Mouse (Mus musculus) layer of hippocampus, adult 18-20 months (tissue): ENCODE results near the gene Calml3. TPM values are rescaled to one million over a fixed set of nuclear protein-coding genes. Genes with fewer than 3 reads are reported as not detected.

Experiments
- DNase-seq, 2 experiments: peaks; one replicate each; pipeline ENCODE4 v3.0.0; 2022; ENCODE audit warnings: low spot score in 2 of 2
- total RNA-seq, 2 experiments: library from RNA; stranded (reverse); gene quantifications; 2 replicates each; pipeline ENCODE4 v1.2.3; 2021

Gene Calml3
- total RNA-seq, 2 experiments from 2014 or later = not detected

GRCm38 (mm10) chr13:3782499-3782898 is 21.6 kb downstream of the Calml3 start:
- no peak for DNase-seq

GRCm38 (mm10) chr13:3779575-3780226 is 24.4 kb downstream of the Calml3 start:
- no peak for DNase-seq

DNA sequence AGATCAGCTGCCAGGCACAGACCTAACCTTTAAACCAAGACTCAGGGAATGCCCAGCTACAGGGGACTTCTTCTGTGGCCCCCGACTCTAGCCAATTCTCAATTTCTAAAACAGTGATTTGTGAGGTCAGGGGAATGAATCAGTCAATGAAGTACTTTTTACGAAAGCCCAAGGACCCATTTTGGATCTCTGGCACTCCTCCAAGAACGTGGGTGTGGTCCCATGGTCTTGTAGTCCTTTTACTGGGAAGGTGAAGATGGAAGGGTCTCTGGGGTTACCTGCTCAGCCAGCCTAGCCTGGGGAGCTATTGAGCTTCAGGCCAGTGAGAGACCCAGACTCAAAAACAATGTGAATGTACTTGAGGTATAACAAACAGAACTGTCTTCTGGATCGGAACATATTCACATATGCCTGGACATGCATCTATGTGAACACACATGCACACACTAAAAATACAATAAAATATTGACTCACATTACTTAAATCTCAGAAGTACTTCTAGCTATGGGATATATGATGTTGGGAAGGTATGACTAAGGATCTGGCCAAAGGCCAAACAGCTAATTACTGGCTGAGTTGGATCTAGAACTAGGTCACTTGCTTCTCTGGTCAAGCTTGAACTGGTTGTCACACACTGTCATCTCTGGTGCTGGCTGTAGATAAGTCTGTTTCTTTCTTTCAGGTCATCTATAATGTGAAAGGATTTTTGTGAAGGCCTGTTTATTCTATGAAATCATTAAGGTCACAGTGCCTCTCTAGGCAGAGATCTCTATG is 25.3 kb downstream of the Calml3 start:
- DNase-seq = no peak

- DNase-seq = no peak
These were observed 26.8 kb downstream of the Calml3 start for GRCm38 (mm10) chr13:3777216-3777912.

DNA sequence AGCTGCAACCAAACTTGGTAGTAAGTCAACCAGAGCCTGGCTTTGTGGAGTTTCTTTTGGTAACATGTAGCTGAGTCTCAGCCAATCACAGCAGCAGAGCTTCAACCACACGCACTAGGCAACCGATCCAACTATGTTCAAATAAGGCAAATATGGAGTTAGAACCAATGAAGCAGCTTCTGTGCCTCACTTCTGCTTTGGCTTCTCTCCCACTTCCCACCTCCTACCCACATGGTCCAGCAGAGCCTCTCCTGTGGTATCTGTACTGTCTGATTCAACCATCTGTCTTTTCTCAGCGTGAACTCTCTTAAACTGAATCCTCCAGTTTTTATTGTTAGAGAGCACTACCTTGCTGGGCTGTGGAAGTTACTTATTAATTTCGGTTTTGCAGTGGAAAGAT is 27.7 kb downstream of the Calml3 start:
- peak; percentile 86 to 95 for DNase-seq

DNA sequence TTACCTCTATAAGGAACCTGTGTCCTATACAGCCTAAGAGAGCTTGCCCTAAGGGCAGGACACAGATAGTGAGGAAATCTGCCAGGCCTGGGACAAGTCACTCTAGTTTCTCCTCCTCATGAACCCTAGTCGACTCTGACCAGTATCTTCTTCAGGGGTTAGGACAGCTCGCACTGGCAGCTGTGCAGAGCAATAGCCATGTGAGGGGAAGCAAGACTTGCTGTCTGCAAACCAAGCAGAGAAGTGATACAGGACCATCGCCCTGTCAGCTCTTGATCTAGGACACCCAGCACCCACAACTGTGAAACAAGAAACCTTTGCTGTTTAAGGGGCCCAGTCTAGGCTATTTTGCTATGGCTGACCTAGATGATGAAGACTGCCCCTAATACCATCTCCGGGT is 29.1 kb downstream of the Calml3 start:
- DNase-seq = no peak

DNA sequence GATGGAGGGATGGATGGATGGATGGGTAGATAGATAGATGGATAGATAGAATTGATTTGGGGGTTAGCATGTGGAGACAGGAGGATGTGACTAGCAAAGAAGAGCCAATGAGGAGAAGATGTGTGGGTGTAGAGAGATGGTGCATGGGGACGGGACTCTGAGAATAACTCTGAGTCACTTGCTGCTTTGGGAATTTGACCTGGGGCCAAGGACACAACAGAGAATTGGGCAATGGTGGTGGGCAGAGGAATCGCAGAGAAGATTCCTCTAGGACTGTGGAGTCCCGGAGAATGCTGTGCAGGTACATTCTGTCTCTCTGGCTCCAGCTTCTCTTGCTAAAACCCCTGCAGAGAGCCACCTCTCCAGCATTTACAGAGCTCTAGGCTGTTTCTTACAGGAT is 29.8 kb downstream of the Calml3 start:
- peak; percentile 28 to 72 for DNase-seq

DNA sequence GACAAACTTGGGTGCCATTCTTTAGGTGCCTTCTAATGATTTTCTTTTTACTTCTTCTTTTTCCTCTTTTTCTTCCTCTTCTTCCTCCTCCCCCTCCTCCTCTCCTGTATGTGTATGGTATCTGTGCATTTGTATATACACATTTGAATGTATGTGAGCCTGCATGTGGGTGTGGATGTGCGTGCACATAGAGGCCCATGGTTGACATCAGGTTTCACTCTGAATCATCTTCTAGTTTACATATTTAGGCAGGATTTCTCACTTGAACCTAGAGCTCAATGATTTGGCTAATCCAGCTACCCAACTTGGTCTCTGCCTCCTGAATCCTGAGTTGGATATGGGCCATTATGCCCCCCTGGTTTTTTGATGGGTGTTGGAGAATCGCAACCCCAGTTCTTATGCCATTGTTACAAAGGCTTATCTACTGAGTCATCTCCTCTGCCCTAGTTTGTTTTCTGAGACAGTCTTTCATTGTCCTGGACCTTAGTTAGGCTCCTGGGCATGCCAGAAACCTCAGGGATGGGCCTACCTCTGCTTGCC is 30.9 kb downstream of the Calml3 start:
- no peak for DNase-seq

DNA sequence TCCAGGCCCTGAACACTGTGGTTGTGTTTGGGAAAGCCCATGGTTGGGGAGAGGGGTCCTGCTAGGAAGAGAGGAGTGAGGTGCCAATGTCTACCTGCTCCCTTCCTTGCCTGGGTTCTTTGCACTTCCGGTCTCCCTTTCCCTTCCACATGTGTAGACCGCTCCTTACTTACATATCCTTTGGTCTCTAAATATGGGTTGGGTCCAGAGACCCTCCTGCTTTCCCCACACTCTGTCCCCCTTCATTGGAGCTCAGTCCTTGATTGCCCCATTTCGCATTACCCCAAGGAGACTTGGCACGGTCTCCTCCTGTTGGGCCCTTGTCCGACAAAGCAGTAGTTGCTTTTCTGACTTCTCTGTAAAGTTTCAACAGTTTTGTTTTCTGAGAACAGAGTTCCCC is 32.9 kb downstream of the Calml3 start:
- no peak for DNase-seq

- DNase-seq = peak in 1 of 2 experiments; percentile 50
These were observed 33.7 kb downstream of the Calml3 start for GRCm38 (mm10) chr13:3770170-3771024.

DNA sequence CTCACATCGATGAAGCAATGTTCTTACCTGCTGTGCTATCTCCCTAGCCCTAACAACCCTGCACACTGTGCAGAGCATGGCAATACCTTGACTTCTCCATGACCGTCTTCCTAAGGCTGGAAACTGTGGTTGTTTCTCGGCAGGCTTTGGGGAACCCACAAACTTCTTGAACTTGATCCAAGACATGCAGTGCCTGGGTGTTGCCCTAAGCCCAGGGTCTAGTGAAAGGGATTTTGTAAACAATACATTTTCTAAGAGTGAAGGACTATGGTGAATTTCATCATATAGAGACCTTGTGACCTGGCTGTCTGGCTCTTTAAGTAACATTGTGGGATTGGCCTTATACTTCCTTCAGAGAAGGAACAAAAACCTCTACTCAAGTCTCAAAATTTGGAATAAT is 34.6 kb downstream of the Calml3 start:
- no peak for DNase-seq

GRCm38 (mm10) chr13:3768621-3769020 is 35.5 kb downstream of the Calml3 start:
- DNase-seq = no peak

DNA sequence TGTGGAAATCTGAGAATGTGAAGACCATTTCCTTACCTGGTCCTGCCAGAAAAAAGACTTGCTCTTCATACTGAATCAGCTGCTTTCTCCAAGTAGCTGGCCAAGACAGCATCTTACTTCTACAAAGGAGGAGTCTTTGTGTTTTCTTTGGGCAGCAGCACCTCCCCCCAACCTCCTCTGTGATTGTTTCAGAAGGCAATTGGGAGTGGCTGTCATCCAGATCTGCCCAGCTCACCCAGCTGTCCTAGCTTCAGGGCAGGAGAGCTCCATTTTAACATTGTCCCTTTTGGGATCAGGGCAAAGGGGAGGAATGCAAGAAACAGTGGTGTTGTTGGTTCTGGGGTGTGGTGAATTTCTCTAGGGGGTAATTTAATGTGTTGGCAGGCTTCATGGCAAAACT is 37.0 kb downstream of the Calml3 start:
- no peak for DNase-seq

GRCm38 (mm10) chr13:3765781-3766180 is 38.3 kb downstream of the Calml3 start:
- no peak for DNase-seq

- peak in 1 of 2 experiments; percentile 24 for DNase-seq
These were observed 43.0 kb downstream of the Calml3 start for GRCm38 (mm10) chr13:3761131-3761530.

GRCm38 (mm10) chr13:3758347-3758746 is 45.8 kb downstream of the Calml3 start:
- DNase-seq = no peak

DNA sequence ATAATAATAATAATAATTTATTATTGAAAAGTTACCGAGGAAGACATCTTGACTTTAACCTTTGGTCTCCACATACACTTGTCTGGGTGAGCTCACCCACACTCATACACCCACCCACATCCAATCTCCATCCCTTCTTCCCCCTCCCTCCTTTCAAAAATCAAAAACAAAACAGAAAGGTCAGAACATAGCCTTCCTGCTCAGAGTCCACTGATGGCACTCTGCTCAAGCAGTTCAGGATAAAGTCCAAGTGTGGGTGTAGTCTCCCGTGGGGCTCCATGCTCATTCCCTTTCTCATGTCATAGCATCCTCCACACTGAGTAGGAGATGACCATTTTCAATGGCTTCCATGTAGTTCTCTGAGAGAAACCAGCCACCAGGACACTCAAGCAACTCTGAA is 50.8 kb downstream of the Calml3 start:
- DNase-seq = no peak
